Mouse (Mus musculus): ENCODE measurements around the gene Slc5a2.

Gene Slc5a2

GRCm38 (mm10) chr7:128298481-128299342 is 33.3 kb downstream of the Slc5a2 start:
- no peak for DNase-seq (ENCODE audit: low spot score in 2 of 2)

GRCm38 (mm10) chr7:128300952-128301351 is 35.5 kb downstream of the Slc5a2 start:
- DNase-seq (ENCODE audit: low spot score in 2 of 2): no peak

DNA sequence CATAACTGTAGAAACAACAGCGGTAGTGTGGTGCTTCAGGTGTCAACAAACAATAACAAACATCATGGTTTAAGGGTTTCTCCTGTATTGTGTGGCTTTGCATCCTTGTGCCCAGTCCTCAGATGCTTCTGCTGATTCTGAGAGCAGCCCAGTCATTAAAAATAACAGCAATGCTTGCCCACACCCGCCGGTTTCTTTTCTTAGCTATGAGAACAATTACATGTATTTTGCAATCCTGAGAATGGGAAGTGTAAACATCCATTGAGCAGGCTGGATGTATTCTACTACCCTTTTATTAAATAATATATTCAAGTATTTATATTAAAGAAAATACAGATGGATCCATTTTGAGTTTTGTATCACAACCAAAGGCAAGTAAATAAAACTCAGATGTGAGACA is 36.7 kb downstream of the Slc5a2 start:
- DNase-seq (ENCODE audit: low spot score in 2 of 2): no peak

DNA sequence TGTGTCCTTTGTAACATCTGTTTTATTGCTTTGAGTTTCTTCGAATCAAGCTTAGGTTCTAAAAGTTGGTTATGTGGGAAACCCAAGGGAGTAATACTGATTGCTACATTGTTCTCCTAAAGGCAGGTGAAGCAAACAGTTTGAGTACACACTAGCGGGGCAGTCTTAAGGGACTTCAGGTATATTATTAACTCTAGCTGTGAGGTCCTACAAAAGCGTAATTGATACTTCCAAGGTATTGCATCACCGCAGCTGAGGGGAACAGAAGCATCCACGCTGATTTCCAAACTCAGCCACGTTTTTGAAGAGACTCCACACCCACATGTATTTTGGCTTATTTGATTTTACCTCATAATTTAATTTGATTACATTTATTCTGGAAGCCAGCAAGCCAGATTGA is 38.7 kb downstream of the Slc5a2 start:
- DNase-seq (ENCODE audit: low spot score in 2 of 2): no peak

- peak in 1 of 2 experiments; percentile 35 for DNase-seq (ENCODE audit: low spot score in 2 of 2)
These were observed 39.5 kb downstream of the Slc5a2 start for GRCm38 (mm10) chr7:128304907-128305306.

DNA sequence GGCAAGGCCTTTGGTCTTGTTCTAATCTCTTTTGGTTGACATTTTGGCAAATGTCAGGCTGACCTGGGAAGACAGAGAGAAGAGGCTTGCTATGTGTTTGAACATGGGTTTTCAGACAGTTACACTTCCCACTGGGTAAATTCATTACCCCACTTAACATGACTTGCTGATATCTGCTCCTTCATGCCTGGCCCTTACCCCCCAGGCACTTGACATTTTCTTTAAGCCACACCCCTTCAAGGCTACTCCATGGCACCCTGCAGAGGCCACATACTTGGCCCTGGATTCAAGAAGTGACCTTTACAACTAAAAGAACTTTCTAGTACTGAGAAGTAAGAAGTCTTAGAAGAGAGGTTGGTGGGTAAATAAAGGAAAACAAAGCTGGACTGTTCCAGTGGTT is 42.4 kb downstream of the Slc5a2 start:
- no peak for DNase-seq (ENCODE audit: low spot score in 2 of 2)

DNA sequence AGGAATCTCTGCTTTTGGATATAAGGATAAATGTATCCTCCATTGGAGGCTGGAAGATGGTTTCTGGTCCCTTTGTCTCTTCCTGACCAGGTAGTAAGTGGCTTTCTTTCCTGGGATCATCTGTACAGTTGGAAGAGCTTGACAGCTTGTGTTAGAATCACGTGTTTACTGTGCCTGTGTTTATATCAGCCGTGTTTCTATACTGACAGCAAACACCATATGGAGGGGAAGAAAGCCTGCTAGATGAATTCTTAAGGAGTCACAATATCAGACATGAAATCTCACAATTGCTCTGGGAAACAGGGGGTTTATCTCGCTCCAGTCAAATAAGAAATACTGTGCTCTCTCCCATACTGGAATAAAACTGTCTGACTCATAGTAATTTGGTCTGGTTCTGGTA is 43.8 kb downstream of the Slc5a2 start:
- DNase-seq (ENCODE audit: low spot score in 2 of 2): no peak

- no peak for DNase-seq (ENCODE audit: low spot score in 2 of 2)
These were observed 44.3 kb downstream of the Slc5a2 start for GRCm38 (mm10) chr7:128309776-128310175.

GRCm38 (mm10) chr7:128310229-128310688 is 44.8 kb downstream of the Slc5a2 start:
- DNase-seq (ENCODE audit: low spot score in 2 of 2): no peak

DNA sequence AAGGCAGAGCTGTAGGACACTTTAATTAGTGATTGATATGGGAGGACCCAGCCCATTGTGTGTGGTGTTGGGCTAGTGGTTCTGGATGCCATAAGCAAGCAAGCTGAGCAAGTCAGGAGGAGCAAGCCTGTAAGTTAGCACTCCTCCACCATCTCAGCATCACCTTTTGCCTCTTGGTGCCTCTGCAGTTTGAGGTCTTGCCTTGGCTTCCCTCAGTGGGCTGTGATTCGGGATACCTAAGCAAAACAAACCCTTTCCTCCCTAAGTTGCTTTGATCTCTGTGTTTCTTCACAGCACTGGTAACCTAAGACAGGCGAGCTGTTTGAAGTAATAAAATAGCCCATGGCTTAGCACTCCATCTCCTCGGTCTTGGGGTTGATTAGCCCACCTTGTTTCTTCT is 45.8 kb downstream of the Slc5a2 start:
- no peak for DNase-seq (ENCODE audit: low spot score in 2 of 2)

DNA sequence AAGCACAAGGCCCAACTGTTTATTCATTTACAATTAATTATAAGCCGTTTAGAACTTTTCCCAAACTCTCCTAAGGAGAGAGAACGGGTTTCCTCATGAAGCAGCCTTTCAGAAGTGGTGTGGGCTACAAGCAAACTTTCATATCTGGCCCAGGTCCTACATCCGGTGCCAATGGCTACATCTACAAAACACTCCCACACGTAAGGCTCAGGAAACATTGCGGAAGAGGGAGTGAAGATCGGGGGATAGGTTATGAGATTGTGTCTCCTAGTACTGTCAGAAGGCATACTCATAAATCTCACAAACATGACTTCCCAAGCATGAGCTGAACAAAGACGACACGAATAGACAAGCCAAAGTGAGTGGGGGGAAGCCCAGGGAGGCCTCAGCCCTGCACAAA is 46.4 kb downstream of the Slc5a2 start:
- DNase-seq (ENCODE audit: low spot score in 2 of 2): no peak

- no peak for DNase-seq (ENCODE audit: low spot score in 2 of 2)
These were observed 47.1 kb downstream of the Slc5a2 start for GRCm38 (mm10) chr7:128312375-128313059.

- DNase-seq (ENCODE audit: low spot score in 2 of 2): no peak
These were observed 48.1 kb downstream of the Slc5a2 start for GRCm38 (mm10) chr7:128313601-128314000.

DNA sequence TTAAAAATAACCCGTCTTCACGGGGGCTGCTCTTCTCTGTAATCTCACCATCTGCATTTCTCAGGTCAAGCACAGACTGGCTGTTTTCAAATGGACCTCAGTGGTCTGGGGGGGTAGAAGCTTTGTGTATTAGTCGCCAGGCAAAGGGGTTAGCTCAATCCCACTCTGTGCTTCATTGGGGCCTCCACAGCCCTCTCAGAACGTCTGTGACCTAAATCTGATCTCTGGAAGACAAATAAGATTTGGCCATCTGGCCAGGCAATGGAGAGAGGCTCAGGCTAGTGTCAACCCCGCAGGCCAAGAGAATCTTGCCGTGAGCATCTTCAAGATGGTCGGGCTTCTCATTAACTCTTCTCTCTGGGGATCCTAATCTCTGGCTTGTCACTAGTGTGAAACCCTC is 49.0 kb downstream of the Slc5a2 start:
- no peak for DNase-seq (ENCODE audit: low spot score in 2 of 2)

- no peak for DNase-seq (ENCODE audit: low spot score in 2 of 2)
These were observed 51.6 kb downstream of the Slc5a2 start for GRCm38 (mm10) chr7:128317011-128317410.

GRCm38 (mm10) chr7:128319140-128319539 is 53.7 kb downstream of the Slc5a2 start:
- no peak for DNase-seq (ENCODE audit: low spot score in 2 of 2)

GRCm38 (mm10) chr7:128320219-128320816 is 54.9 kb downstream of the Slc5a2 start:
- DNase-seq (ENCODE audit: low spot score in 2 of 2): peak in 1 of 2 experiments; percentile 40

DNA sequence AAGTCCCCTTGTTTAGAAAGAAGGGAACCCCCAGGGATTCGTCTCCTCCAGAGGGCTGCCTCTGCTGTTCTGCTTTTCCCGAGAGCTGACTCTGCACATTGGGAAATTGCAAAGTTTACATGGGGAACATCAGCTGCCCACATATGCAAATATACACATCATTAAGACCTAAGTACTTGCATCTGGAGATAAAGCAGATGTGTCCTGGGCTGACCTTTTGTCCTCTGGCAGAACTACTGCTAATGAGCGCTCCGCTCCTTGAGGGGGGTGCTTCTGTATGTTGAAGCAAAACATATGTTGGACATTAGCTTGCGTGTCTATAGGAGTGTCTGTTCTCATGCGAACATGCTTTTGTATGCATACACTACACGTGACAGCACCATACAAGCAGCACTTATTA is 55.8 kb downstream of the Slc5a2 start:
- DNase-seq (ENCODE audit: low spot score in 2 of 2): no peak
